Mouse (Mus musculus) erythroid progenitor cell, adult 5-6 weeks (primary cell): ENCODE results near the gene Gm20388. TPM values are rescaled to one million over a fixed set of nuclear protein-coding genes. Genes with fewer than 3 reads are reported as not detected.
"Not testable (repeated sequence)": the region's sequence is repeated elsewhere in the genome, so short reads cannot be mapped to it uniquely, and the experiment has no call there.

ENCODE experiments used
- ATAC-seq: replicated peaks from 2 replicates; pipeline ENCODE4 v1.8.0; 2016; ENCODE audit warnings: moderate number of reproducible peaks, mild to moderate bottlenecking, moderate TSS enrichment, inconsistent platforms; ENCODE audit not compliant: poor library complexity, low FRiP score, severe bottlenecking
- total RNA-seq, 2 experiments: library from RNA; stranded (forward) in 1 of 2; stranded (reverse) in 1 of 2; fragments of 150-400 nt in 1 of 2; fragments of 186-747, 209-891 nt in 1 of 2; gene quantifications; 2 replicates each; pipeline versions ENCODE4 v1.2.3 to v1.2.4; 2015 to 2017; ENCODE audit warnings: low replicate concordance in 2 of 2

The Gm20388 gene
- total RNA-seq, 2 experiments from 2014 or later, result 4.2 TPM; not detected in 1

GRCm38 (mm10) chr8:123017143-123017542 is 3106.5 kb downstream of the Gm20388 start:
- ATAC-seq, result no peak

- ATAC-seq, result no peak
Measured at GRCm38 (mm10) chr8:123018484-123019164, 3108.0 kb downstream of the Gm20388 start.

DNA sequence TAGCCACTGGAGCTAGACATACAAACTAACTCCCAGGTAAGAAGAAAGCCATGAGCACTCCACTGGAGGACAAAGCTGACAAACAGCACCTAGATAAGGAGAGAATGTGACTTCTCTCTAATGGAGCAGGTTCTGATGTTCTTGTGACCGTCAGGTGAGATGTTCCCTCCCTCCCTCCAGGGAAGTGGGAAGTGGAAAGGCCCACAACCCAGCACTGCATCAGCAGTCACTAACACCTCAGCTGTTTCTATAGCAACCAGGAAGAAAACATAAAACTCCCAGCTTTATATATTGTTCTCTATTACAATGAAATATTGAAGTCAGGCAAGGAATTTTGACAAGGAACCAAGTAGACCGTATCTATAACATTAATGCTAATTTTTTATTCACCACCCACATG is 3109.4 kb downstream of the Gm20388 start:
- no peak for ATAC-seq

DNA sequence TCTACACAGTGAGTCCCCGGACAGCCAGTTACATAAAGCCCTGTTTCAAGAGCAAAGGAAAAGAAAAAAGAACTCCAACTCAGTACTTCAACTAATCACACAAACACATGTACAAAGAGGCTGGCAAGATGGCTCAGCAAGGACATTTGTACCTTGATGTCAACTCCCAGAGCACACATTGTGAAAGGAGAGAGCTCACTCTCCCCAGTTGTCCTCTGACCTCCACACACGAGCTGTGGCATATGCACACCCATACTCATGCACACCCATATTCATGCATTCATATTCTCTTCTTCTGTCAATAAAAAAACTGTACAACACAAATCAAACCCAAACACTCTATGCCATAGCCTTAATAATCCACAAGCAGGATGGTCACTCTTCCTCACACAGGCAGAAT is 3110.2 kb downstream of the Gm20388 start:
- ATAC-seq, result no peak

- ATAC-seq, result 0 out of 2 replicates have a peak, but pooled peaks have one; percentile 31
Measured at GRCm38 (mm10) chr8:123021259-123021658, 3110.6 kb downstream of the Gm20388 start.

GRCm38 (mm10) chr8:123022727-123023126 is 3112.1 kb downstream of the Gm20388 start:
- ATAC-seq, result no peak

DNA sequence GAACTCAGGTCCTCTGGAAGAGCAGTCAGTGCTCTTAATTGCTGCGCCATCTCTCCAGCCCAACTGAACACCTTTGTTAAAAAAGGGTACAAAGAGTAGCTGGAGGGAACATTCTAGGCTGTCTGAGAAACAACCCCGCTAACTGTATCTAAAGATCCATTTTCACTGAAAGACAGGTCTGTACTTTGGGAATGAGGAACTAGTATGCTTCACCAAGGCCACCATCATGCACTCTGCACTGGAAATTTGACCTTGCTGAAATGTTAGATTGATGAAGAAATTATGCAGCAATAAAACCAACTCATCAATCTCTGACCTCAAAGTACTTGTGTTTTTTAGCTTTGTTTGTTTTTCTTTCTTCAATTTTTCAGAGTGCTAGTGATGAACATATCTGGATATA is 3113.6 kb downstream of the Gm20388 start:
- no peak for ATAC-seq

DNA sequence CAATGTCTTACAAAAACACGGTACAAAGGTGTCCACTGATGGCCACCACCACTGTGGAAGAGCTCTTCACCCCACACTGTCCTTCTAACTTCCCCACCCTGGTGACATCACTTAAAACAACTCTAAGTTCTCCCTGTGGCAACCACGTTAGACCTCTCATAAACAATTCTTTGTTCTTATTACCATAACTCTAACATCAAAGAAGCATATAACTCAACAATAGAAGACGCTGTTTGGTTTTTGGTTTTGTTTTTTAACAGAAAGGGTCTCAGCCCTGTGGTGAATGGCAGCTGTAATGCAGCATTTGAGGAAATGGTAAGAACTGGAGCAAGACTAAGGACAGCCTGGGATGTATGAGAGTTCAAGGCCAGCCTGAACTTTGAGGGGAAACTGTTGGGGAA is 3115.3 kb downstream of the Gm20388 start:
- ATAC-seq, result no peak

GRCm38 (mm10) chr8:123027786-123028185 is 3117.1 kb downstream of the Gm20388 start:
- ATAC-seq, result no peak

- not testable (repeated sequence) for ATAC-seq
Measured at GRCm38 (mm10) chr8:123030091-123030490, 3119.4 kb downstream of the Gm20388 start.

GRCm38 (mm10) chr8:123031321-123031978 is 3120.8 kb downstream of the Gm20388 start:
- ATAC-seq, result no peak

GRCm38 (mm10) chr8:123032730-123033129 is 3122.1 kb downstream of the Gm20388 start:
- ATAC-seq, result no peak

GRCm38 (mm10) chr8:123033431-123033830 is 3122.8 kb downstream of the Gm20388 start:
- ATAC-seq, result no peak

DNA sequence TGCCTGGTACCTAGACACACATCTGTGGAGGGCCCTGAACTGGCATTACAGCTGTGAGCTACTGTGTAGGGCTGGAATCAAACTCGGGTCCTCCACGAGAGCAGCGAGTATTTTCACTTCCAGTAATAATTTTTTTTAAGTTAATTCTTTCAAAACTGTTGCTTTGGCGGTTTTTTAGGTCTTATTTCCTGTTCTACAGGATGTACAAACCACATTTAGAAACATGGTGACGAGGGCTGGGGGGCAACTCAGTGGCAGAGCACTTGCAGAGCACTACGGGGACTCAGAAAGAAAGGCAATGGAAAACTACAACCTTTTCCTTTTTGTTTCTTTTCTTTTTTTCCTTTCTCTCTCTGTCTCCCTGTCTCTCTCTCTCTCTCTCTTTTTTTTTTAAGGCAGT is 3123.5 kb downstream of the Gm20388 start:
- no peak for ATAC-seq

GRCm38 (mm10) chr8:123036956-123037355 is 3126.3 kb downstream of the Gm20388 start:
- peak; percentile 81 for ATAC-seq

DNA sequence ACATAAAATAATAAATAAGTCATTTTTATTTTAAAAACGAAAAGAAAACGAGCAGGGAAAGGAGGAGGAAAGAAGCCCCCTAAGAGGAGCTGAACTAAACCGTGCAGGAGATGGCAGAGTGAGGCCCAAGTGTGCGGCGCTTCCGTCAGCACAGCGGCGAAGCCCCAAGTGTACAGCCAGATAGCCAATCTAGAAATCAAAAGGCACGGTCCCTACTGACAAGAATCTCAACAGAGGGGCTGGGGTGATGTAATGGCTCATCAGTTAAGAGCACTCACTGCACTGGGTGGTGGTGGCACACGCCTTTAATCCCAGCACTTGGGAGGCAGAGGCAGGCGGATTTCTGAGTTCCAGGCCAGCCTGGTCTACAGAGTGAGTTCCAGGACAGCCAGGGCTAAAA is 3126.8 kb downstream of the Gm20388 start:
- no peak for ATAC-seq

GRCm38 (mm10) chr8:123038351-123038750 is 3127.7 kb downstream of the Gm20388 start:
- ATAC-seq, result no peak

- no peak for ATAC-seq
Measured at GRCm38 (mm10) chr8:123039376-123040109, 3128.9 kb downstream of the Gm20388 start.

GRCm38 (mm10) chr8:123040110-123040650 is 3129.5 kb downstream of the Gm20388 start:
- no peak for ATAC-seq

DNA sequence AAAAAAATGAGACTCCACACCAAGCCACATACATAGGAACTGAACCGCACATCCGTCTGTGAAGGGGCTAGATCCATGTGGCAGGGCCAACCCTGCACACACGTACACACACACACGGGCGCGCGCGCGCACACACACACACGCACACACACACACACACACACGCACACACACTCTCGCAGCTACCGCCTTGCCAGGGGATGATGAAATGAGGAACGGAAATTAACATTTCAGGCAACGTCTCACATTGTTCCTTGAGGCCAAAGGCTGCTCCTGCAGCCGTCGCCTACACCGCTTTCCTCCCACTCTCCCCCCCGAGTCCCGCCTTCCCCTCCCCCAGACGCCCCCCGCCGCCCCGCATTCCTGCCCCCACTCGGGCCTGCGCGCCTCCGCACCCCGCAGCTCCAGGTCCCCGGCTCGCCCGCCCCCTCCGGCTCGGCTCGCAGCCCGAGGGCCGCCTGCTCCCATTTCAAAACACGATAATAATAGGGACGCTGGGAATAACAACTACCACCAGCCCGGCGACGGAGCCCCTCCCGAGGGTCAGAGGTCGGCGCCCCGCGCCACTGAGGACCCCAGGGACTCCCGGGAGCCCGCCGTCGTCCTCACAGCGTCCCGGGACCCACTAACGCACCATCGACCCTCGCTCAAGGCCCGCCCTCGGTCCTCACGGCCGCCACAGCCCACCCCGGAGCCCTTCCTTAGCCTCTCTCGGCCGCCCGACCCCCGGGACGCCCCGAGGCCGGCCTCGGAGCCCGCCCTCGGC is 3130.6 kb downstream of the Gm20388 start:
- no peak for ATAC-seq
